ENCODE assay signal across 7 mouse cellular contexts in the genomic region with DNA sequence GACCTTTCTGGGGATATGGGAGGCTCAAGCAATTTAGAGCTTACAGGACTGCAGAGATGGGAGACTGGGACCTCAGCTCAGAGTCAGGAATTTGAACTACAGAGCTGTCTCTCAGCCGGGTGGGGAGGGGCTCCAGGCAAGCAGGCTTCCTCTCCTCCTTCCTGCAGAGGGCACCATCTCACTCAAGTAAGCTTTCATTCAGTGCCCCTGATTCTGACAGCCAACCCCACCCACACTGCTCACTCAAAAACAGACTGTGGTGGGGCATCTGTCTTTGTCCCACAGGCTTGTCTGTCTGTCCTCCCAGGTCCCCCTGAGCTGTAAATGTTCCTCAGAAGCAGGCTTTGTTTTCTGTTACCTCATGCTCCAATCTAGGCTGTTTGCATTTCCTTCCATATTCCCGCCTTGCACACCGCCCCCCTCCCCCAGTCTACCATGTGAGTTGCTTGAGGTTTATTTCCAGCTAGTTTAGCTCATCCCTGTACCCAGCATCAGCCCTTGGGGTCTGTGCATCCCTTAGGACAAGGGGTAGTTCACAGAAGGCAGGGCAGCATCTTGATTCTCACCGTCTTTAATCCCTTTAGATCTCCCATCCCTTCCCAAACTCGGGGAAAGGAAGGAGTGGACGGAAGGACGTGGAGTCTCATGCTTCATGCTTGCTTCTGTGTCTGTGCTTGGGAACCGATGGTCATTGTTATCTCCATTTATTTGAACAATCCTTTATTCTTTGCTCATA.
DNase-seq lines count a peak whose midpoint lies in the region; ATAC-seq and TF ChIP-seq lines count a peak whose summit lies in the region.

No protein-coding gene starts in this region.

- H3K9ac ChIP-seq in heart, embryonic 12.5 days = no peak overlapping the region
- no peak overlapping the region for H3K9ac ChIP-seq in kidney, postnatal 0 days (ENCODE audit: low read depth, low read length)

- H3K27ac ChIP-seq in heart, embryonic 12.5 days (ENCODE audit: poor library complexity, severe bottlenecking) = no peak overlapping the region
- H3K27ac ChIP-seq in kidney, postnatal 0 days = no peak overlapping the region

- H3K36me3 ChIP-seq in heart, embryonic 12.5 days = no peaks in the 10 kb centered on the region
- no peaks in the 10 kb centered on the region for H3K36me3 ChIP-seq in kidney, postnatal 0 days (ENCODE audit: insufficient read depth, low read length)

- peaks cover 26% of the 10 kb centered on the region for H3K27me3 ChIP-seq in heart, embryonic 12.5 days (replicated peaks)
- H3K27me3 ChIP-seq in kidney, postnatal 0 days (ENCODE audit: insufficient read depth, low read length) = no peaks in the 10 kb centered on the region

- 38% methylated on average over 8 of the region's 8 CpGs for WGBS in heart, embryonic 12.5 days
- WGBS in kidney, postnatal 0 days = 57% methylated on average over 8 of the region's 8 CpGs

- H3K9me3 ChIP-seq in heart, embryonic 12.5 days (replicated peaks) = no peaks in the 10 kb centered on the region
- no peaks in the 10 kb centered on the region for H3K9me3 ChIP-seq in kidney, postnatal 0 days (replicated peaks; ENCODE audit: low read length)

- ATAC-seq in heart, embryonic 12.5 days (ENCODE audit: insufficient number of reproducible peaks, low FRiP score) = peak; percentile 63; the same call in 1 of the 2 replicates
- no peak for ATAC-seq in kidney, postnatal 0 days (replicated peaks; ENCODE audit: low FRiP score, low read depth)
- peak; percentile 77 for ATAC-seq in megakaryocyte-erythroid progenitor cell, adult 5-6 weeks (replicated peaks; ENCODE audit: low FRiP score, low TSS enrichment, poor library complexity, severe bottlenecking)

- H3K4me3 ChIP-seq in heart, embryonic 12.5 days = no peak overlapping the region
- H3K4me3 ChIP-seq in kidney, postnatal 0 days (replicated peaks; ENCODE audit: low read depth, low read length) = no peak overlapping the region

- H3K4me1 ChIP-seq in heart, embryonic 12.5 days (replicated peaks) = peaks cover 17% of the 10 kb centered on the region
- peaks cover 18% of the 10 kb centered on the region for H3K4me1 ChIP-seq in kidney, postnatal 0 days (replicated peaks; ENCODE audit: insufficient read depth, low read length)

- peak; percentile 73 for DNase-seq in right cerebral cortex, postnatal 14 days
- DNase-seq in right cerebral cortex, postnatal 36 days (ENCODE audit: low spot score in 2 of 2) = no peak
- peak; percentile 7 for DNase-seq in c-Kit-positive CD71-positive TER-119-positive erythroid progenitor cells, embryonic 14.5 days (ENCODE audit: low spot score)
- DNase-seq in kidney, postnatal 0 days (ENCODE audit: low spot score) = peak; percentile 90
- peak; percentile 70 for DNase-seq in thymus, postnatal 14 days

- TF ChIP-seq CTCF in kidney, postnatal 0 days (IDR thresholded peaks at IDR 0.05; ENCODE audit: low read depth) = peak; percentile 68

- H3K4me2 ChIP-seq in heart, embryonic 12.5 days = peak overlapping the region; percentile 43
- no peak overlapping the region for H3K4me2 ChIP-seq in kidney, postnatal 0 days (ENCODE audit: low read length)

Comparison
In these comparisons a context has a peak if more than half of its experiments do, and no peak if none do; other contexts are left out.
1. DNase-seq: peak in right cerebral cortex, postnatal 14 days (single experiment), c-Kit-positive CD71-positive TER-119-positive erythroid progenitor cells, embryonic 14.5 days (single experiment), kidney, postnatal 0 days (single experiment) and thymus, postnatal 14 days (single experiment); none in right cerebral cortex, postnatal 36 days (0 of 2).